Mouse (Mus musculus): ENCODE data around the gene Nol3. TPM values are rescaled to one million over a fixed set of nuclear protein-coding genes. Genes with fewer than 3 reads are reported as not detected.
A peak's percentile ranks its signal among the peaks of the same experiment; 100 is the strongest.

Nol3 gene
- polyA plus RNA-seq, 1 experiment from 2014 or later: 2.8 TPM

DNA sequence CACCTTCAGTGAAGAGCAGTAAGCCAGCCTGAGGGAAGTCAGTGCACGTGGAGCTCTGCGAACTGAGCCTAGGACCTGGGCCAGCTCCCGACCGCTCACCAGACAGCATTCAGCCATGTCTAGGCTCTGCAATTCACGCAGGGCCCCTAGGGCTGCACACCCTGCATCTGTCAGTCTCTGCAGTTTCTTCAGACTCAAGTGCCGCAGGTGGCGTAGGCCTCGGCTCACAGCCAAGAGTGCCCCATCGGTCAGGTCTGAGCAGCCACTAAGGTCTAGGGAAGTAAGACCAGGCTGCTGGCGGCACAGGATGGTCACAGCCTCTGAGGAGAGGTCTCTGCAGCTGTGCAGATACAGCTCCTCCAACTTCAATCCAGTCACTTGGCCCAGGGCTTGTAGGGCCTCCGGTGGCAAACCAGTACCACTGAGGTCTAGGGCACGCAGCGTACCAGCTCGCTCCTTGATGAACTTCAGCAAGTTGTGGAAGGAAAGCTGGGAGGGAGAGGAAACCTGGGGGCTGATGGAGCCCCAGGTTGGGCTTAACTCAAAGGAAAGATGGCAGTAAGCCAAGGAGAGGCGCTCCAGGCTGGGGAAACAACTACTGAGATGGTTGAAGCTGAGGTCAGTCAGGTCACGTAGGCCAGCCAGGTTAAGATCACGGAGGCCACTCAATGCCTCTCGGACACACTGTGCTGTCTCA is 39.3 kb downstream of the Nol3 start:
- no peak overlapping the region; the same call in 1 of the 2 replicates for H3K9ac ChIP-seq
- WGBS: 86% methylated on average over 18 of the region's 18 CpGs
- peaks cover 93% of the 10 kb centered on the region for H3K36me3 ChIP-seq
- no peak overlapping the region for H3K4me2 ChIP-seq
- no peaks in the 10 kb centered on the region for H3K9me3 ChIP-seq
- H3K27me3 ChIP-seq: no peaks in the 10 kb centered on the region
- H3K27ac ChIP-seq: no peak overlapping the region
- no peak for ATAC-seq (ENCODE audit: insufficient number of reproducible peaks, insufficient read depth, low FRiP score, low TSS enrichment, low read depth)
- H3K4me3 ChIP-seq: no peak overlapping the region
- no peaks in the 10 kb centered on the region for H3K4me1 ChIP-seq

DNA sequence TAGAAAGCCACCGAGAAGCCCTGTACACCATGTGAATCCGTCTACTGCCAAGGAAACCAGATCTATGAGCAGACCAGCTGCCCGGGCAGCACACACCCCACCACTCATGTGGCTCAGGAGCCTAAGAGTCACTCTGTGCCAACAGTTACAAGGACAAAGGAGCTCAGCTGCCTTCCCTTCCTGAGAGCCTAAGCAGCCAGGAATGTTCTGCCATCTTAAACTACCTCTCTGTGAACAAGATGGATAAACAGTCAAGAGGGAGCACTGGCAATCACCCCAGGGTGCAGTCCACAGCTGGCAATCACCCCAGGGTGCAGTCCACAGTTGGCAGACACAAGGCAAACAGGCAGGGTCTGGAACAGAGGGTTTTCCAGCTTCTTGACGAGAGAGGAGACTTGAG is 42.0 kb downstream of the Nol3 start:
- no peaks in the 10 kb centered on the region for H3K27me3 ChIP-seq
- H3K4me2 ChIP-seq: no peak overlapping the region
- H3K4me3 ChIP-seq: no peak overlapping the region
- ATAC-seq (ENCODE audit: insufficient number of reproducible peaks, insufficient read depth, low FRiP score, low TSS enrichment, low read depth): no peak
- H3K36me3 ChIP-seq: peaks cover 78% of the 10 kb centered on the region
- no peaks in the 10 kb centered on the region for H3K4me1 ChIP-seq
- H3K27ac ChIP-seq: no peak overlapping the region
- WGBS: 86% methylated on average over 4 of the region's 4 CpGs
- no peaks in the 10 kb centered on the region for H3K9me3 ChIP-seq
- H3K9ac ChIP-seq: no peak overlapping the region

DNA sequence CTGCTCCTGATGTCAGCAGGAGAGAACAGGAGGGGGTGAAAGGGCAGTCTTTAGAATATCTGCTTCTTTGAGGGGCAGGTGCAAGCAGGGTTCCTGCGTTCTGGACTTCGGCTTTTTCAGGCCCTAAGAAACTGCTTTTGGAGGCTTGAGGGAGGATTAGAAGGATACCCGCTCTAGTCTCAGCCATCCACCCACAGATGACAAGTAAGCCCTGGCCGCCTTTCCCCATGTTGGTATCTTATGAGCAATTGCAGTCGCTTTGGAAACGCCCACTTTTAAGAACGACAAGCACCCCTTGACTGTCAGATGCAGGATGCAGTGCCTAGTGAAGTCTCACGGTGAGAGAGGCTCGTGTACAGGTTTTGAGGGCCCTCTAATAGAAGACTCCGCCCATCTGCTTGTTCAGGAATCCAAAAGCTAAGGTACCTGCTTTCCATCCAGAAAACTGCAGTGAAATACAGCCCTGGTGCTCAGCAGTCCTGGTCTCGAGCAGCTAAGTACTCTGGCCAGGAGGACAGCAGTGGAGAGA is 42.8 kb downstream of the Nol3 start:
- Histone ChIP-seq H3K4me1 (no peaks in the 10 kb centered on the region), H3K27me3 (no peaks in the 10 kb centered on the region), H3K4me2 (no peak overlapping the region), H3K27ac (no peak overlapping the region), H3K9ac (no peak overlapping the region; the same call in 1 of the 2 replicates), H3K36me3 (peaks cover 75% of the 10 kb centered on the region), H3K9me3 (no peaks in the 10 kb centered on the region), H3K4me3 (no peak overlapping the region)
- no peak for ATAC-seq (ENCODE audit: insufficient number of reproducible peaks, insufficient read depth, low FRiP score, low TSS enrichment, low read depth)
- 84% methylated on average over 11 of the region's 11 CpGs for WGBS

DNA sequence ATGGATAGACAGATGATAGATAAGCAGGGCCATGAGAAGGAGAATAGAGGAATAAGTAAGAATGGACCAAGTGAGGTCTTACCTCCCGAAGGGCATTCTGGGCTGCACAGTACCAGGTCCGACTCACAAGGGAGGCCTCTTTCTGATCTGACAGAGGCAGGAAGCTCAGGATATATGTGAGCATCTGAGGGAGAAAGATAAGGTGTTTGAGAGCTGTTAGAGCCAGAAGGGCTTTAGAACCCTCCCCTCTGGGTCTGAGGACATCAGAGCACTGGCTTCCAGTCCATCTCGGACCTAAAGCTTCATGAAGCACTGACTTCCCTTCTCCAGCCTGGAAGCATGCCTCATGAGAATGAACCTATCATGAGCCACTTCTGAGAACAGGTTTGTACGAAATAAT is 47.2 kb downstream of the Nol3 start:
- Histone ChIP-seq H3K9ac (no peak overlapping the region), H3K36me3 (peaks cover 42% of the 10 kb centered on the region), H3K4me1 (peaks cover 19% of the 10 kb centered on the region), H3K9me3 (no peaks in the 10 kb centered on the region), H3K4me3 (no peak overlapping the region), H3K27ac (no peak overlapping the region), H3K27me3 (no peaks in the 10 kb centered on the region), H3K4me2 (no peak overlapping the region)
- ATAC-seq (ENCODE audit: insufficient number of reproducible peaks, insufficient read depth, low FRiP score, low TSS enrichment, low read depth): no peak
- WGBS: 92% methylated on average over 4 of the region's 4 CpGs

DNA sequence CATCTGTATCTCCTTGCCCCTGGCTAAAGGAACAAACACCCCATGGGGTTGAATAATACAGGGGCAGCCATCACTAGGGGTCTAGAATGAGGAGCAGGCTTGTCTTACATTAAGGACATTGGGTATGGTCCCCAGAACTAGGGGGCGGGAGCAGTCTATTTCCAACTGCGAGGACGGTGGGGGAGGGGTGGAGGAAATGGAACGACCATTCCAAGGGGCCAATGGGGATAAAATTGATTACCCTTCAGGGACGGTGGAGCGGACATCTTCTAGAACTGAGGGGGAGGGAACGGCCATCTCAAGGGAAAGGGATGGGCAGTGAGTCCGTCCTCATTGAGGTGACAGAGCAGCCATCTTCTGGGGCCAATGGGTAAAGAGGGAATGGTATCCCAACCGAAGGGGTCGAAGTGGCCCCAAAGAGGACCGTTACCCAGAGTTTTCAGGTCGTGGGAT is 49.7 kb downstream of the Nol3 start:
- WGBS: under 1% methylated on average over 12 of the region's 12 CpGs
- H3K4me2 ChIP-seq: peak overlapping the region; percentile 71
- H3K27me3 ChIP-seq: no peaks in the 10 kb centered on the region
- H3K9ac ChIP-seq: peak overlapping the region; percentile 89
- H3K4me1 ChIP-seq: peaks cover 19% of the 10 kb centered on the region
- no peaks in the 10 kb centered on the region for H3K9me3 ChIP-seq
- H3K36me3 ChIP-seq: peaks cover 47% of the 10 kb centered on the region
- H3K4me3 ChIP-seq: peak overlapping the region; percentile 84
- H3K27ac ChIP-seq: peak overlapping the region; percentile 89; the same call in 1 of the 2 replicates
- ATAC-seq (ENCODE audit: insufficient number of reproducible peaks, insufficient read depth, low FRiP score, low TSS enrichment, low read depth): peak; percentile 62; the same call in 1 of the 2 replicates

DNA sequence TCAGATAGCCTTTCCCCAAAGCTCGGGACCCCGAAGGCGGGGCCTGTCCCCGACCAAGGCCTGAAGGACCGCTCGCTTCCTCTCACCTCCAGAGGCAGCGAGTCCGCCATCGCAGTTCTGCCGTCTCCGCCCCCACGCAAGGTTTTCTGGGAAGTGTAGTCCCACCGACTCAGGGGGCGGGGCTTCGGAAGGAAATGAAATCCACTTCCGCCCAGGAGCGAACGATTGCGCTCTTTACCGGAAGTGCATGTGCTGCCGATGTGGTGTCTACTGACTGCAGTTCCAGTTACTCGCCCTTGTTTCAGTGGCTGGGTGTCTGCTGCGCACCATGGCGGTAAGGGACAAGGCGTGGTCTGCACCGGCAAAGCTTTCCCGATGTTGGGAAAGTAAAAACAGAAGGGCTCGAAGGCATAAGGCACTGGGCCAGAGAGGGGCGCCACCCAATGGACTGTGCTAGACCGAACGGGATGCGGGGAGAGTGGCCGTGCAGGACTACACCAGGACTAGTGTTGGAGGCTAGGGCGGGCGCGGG is 50.3 kb downstream of the Nol3 start, which contains the start of the genes Lrrc29 and Tmem208:
Lrrc29 (minus strand) TSS at position 138 of the 532 bp plus-strand sequence.
Tmem208 (plus strand) TSS at position 214 of the 532 bp plus-strand sequence.
- Histone ChIP-seq H3K9ac (peak within 1 kb of the TSS; percentile 89), H3K9me3 (no peaks in the 10 kb centered on the region), H3K27ac (peak within 1 kb of the TSS; percentile 89), H3K4me3 (peak within 1 kb of the TSS; percentile 84), H3K4me2 (peak within 1 kb of the TSS; percentile 71), H3K27me3 (no peaks in the 10 kb centered on the region), H3K4me1 (peaks cover 19% of the 10 kb centered on the region), H3K36me3 (peaks cover 52% of the 10 kb centered on the region)
- under 1% methylated on average over 36 of the region's 36 CpGs for WGBS
- ATAC-seq (ENCODE audit: insufficient number of reproducible peaks, insufficient read depth, low FRiP score, low TSS enrichment, low read depth): peak; percentile 86

DNA sequence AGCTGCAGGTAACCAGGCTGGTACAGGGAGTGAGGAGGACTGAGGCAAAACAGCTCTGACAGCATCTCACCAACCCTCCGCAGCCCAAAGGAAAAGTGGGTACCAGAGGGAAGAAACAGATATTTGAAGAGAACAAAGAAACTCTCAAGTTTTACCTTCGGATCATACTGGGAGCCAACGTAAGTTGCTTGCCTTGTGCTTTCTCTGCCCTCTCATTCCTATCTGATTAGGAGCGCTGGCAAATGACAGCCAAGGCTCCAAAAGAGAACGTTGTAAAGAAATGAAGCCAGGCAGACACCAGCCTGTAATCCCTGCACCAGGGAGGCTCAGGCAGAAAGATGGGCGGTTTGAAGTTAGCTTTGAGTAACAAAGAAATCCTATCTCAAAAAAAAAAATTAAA is 51.0 kb downstream of the Nol3 start:
- Histone ChIP-seq H3K27ac (peak overlapping the region; percentile 89), H3K4me3 (peak overlapping the region; percentile 84), H3K4me2 (peak overlapping the region; percentile 71), H3K36me3 (peaks cover 56% of the 10 kb centered on the region), H3K4me1 (peaks cover 19% of the 10 kb centered on the region), H3K9ac (peak overlapping the region; percentile 89), H3K27me3 (no peaks in the 10 kb centered on the region), H3K9me3 (no peaks in the 10 kb centered on the region)
- no peak for ATAC-seq (ENCODE audit: insufficient number of reproducible peaks, insufficient read depth, low FRiP score, low TSS enrichment, low read depth)
- 35% methylated on average over 6 of the region's 6 CpGs for WGBS

DNA sequence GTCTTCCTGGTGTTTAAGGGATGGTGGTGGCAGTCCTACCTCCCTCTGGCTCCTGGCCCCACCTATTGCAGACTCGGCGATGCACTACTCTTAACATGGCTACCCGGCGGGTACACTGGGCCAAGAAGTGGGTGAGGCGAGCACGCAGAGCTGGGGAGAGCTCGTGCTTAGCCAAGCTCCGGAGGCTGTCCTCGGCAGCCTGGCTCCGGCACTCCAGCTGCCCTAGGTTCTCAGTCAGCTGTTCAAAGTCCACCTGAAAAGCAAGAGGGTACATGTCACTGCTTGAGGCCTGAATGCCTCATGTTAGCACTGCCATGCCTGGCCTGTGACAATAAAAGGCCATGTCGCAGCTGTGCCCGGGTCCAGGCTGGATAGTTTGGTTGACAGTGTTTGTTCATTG is 54.4 kb downstream of the Nol3 start:
- WGBS: 94% methylated on average over 12 of the region's 12 CpGs
- Histone ChIP-seq H3K4me1 (peaks cover 12% of the 10 kb centered on the region), H3K36me3 (peaks cover 76% of the 10 kb centered on the region)

DNA sequence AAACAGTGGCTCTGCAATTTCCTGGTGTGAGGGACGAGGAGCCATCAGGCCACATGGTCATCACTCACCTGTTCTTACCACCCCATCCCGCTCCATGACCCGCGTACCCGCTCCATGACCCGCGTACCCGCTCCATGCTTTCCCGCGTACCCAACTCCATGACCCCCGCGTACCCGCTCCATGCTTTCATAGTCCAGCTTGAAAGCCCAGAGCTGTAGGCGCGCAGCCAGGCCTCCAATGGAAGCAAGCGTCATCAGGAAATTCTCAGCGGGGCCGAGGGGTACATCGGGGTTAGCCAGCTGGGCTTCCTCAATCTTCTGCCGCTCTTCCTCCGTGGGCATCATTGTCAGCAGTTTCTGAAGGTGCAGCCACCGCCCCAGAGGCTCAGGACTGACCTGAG is 55.5 kb downstream of the Nol3 start:
- H3K27me3 ChIP-seq: no peaks in the 10 kb centered on the region
- H3K9me3 ChIP-seq: no peaks in the 10 kb centered on the region
- ATAC-seq (ENCODE audit: insufficient number of reproducible peaks, insufficient read depth, low FRiP score, low TSS enrichment, low read depth): no peak
- H3K4me2 ChIP-seq: no peak overlapping the region
- no peak overlapping the region for H3K9ac ChIP-seq
- H3K36me3 ChIP-seq: peaks cover 87% of the 10 kb centered on the region
- H3K4me1 ChIP-seq: peaks cover 9% of the 10 kb centered on the region
- H3K27ac ChIP-seq: no peak overlapping the region
- 95% methylated on average over 22 of the region's 22 CpGs for WGBS
- H3K4me3 ChIP-seq: no peak overlapping the region

More for the DNA sequence above, 54.4 kb downstream of the Nol3 start:
- Histone ChIP-seq H3K27me3 (no peaks in the 10 kb centered on the region), H3K9me3 (no peaks in the 10 kb centered on the region), H3K27ac (no peak overlapping the region), H3K9ac (no peak overlapping the region), H3K4me3 (no peak overlapping the region), H3K4me2 (no peak overlapping the region)
- ATAC-seq (ENCODE audit: insufficient number of reproducible peaks, insufficient read depth, low FRiP score, low TSS enrichment, low read depth): no peak

MicroRNAs encoded within 50 kb of the gene (microRNA counts, 519-probe panel; counts per million panel counts)
- microRNA mmu-miR-328: 236 counts per million, percentile 44 among the panel's probes with 10 or more counts

Small RNA genes lying within 50 kb of the gene (microRNA-seq; reads per million reads assigned to microRNA genes)
- not detected for gene Gm27320
- 212 reads per million, percentile 62 among the genes with 10 or more reads in this experiment for gene Mir328

Other genes with a start within 250 kb of the Nol3 start
- not detected in 2 replicates for gene Ces3a, start 227.5 kb upstream of the Nol3 start, polyA plus RNA-seq (2015; fragmentation: Nextera tagmentation; extraction: Ambion mirVana)
- gene Ces3b, start 192.4 kb upstream of the Nol3 start, polyA plus RNA-seq (2015; fragmentation: Nextera tagmentation; extraction: Ambion mirVana): not detected in 2 replicates
- gene Ces4a, start 144.3 kb upstream of the Nol3 start, polyA plus RNA-seq (2015; fragmentation: Nextera tagmentation; extraction: Ambion mirVana): 0.18 TPM in 1 of 2 replicates, not detected in the other
- gene Cbfb, start 105.5 kb upstream of the Nol3 start, polyA plus RNA-seq (2015; fragmentation: Nextera tagmentation; extraction: Ambion mirVana): 102 and 118 TPM in 2 replicates
- gene D230025D16Rik, start 51.0 kb upstream of the Nol3 start, polyA plus RNA-seq (2015; fragmentation: Nextera tagmentation; extraction: Ambion mirVana): 24.5 and 26.6 TPM in 2 replicates
- 25.9 and 29.7 TPM in 2 replicates for gene B3gnt9, start 21.0 kb upstream of the Nol3 start, polyA plus RNA-seq (2015; fragmentation: Nextera tagmentation; extraction: Ambion mirVana)
- gene Tradd, start 11.5 kb upstream of the Nol3 start, polyA plus RNA-seq (2015; fragmentation: Nextera tagmentation; extraction: Ambion mirVana): 22.8 and 24.7 TPM in 2 replicates
- gene Fbxl8, start 11.5 kb upstream of the Nol3 start, polyA plus RNA-seq (2015; fragmentation: Nextera tagmentation; extraction: Ambion mirVana): 2.1 TPM in 2 replicates
- 0.13 and 0.22 TPM in 2 replicates for gene Hsf4, start 6.3 kb upstream of the Nol3 start, polyA plus RNA-seq (2015; fragmentation: Nextera tagmentation; extraction: Ambion mirVana)
- 22.1 and 23.0 TPM in 2 replicates for gene 4931428F04Rik, start 13.7 kb downstream of the Nol3 start, polyA plus RNA-seq (2015; fragmentation: Nextera tagmentation; extraction: Ambion mirVana)
- gene Exoc3l, start 20.0 kb downstream of the Nol3 start, polyA plus RNA-seq (2015; fragmentation: Nextera tagmentation; extraction: Ambion mirVana): 10.2 and 11.1 TPM in 2 replicates
- gene E2f4, start 21.5 kb downstream of the Nol3 start, polyA plus RNA-seq (2015; fragmentation: Nextera tagmentation; extraction: Ambion mirVana): 78.9 and 81.7 TPM in 2 replicates
- 6.0 and 6.7 TPM in 2 replicates for gene Elmo3, start 29.5 kb downstream of the Nol3 start, polyA plus RNA-seq (2015; fragmentation: Nextera tagmentation; extraction: Ambion mirVana)
- gene Lrrc29, start 50.1 kb downstream of the Nol3 start, polyA plus RNA-seq (2015; fragmentation: Nextera tagmentation; extraction: Ambion mirVana): 1.3 and 1.8 TPM in 2 replicates
- gene Tmem208, start 50.2 kb downstream of the Nol3 start, polyA plus RNA-seq (2015; fragmentation: Nextera tagmentation; extraction: Ambion mirVana): 121 TPM in 2 replicates
- gene Fhod1, start 71.8 kb downstream of the Nol3 start, polyA plus RNA-seq (2015; fragmentation: Nextera tagmentation; extraction: Ambion mirVana): 2.3 and 3.0 TPM in 2 replicates
- gene Slc9a5, start 72.7 kb downstream of the Nol3 start, polyA plus RNA-seq (2015; fragmentation: Nextera tagmentation; extraction: Ambion mirVana): 5.9 and 6.0 TPM in 2 replicates
- 0.39 and 0.81 TPM in 2 replicates for gene Plekhg4, start 97.1 kb downstream of the Nol3 start, polyA plus RNA-seq (2015; fragmentation: Nextera tagmentation; extraction: Ambion mirVana)
- gene Kctd19, start 137.4 kb downstream of the Nol3 start, polyA plus RNA-seq (2015; fragmentation: Nextera tagmentation; extraction: Ambion mirVana): not detected in 2 replicates
- 0.22 TPM in 1 of 2 replicates, not detected in the other for gene Lrrc36, start 137.4 kb downstream of the Nol3 start, polyA plus RNA-seq (2015; fragmentation: Nextera tagmentation; extraction: Ambion mirVana)
- 18.7 and 23.1 TPM in 2 replicates for gene Tppp3, start 195.4 kb downstream of the Nol3 start, polyA plus RNA-seq (2015; fragmentation: Nextera tagmentation; extraction: Ambion mirVana)
- 52.2 and 53.3 TPM in 2 replicates for gene Zdhhc1, start 220.8 kb downstream of the Nol3 start, polyA plus RNA-seq (2015; fragmentation: Nextera tagmentation; extraction: Ambion mirVana)
- 0.87 and 1.1 TPM in 2 replicates for gene Hsd11b2, start 242.6 kb downstream of the Nol3 start, polyA plus RNA-seq (2015; fragmentation: Nextera tagmentation; extraction: Ambion mirVana)